Mouse (Mus musculus) adrenal gland, postnatal 14 days (tissue): ENCODE data around the gene Iars. TPM values are rescaled to one million over a fixed set of nuclear protein-coding genes. Genes with fewer than 3 reads are reported as not detected.

Source experiments
- DNase-seq: peaks from one replicate; pipeline ENCODE4 v3.0.0; 2021; ENCODE audit warnings: mixed read lengths
- long read RNA-seq, 2 experiments: library from polyadenylated mRNA; stranded (forward); transcript quantifications; one replicate each; pipeline ENCODE4 v2.0.0; 2021
- total RNA-seq: library from RNA; stranded (reverse); gene quantifications from 2 replicates; pipeline ENCODE4 v1.2.3, GENCODE M21; 2021

Gene Iars
- total RNA-seq: 74.4 and 80.8 TPM in 2 replicates
- long read RNA-seq, experiment 1, full-length matches to known transcripts: 25 of 38 reads
- long read RNA-seq, experiment 1, partial matches to known transcripts: 7 of 38 reads
- long read RNA-seq, experiment 1, other reads (novel, unspliced or antisense): 6 of 38 reads
- long read RNA-seq, experiment 2, full-length matches to known transcripts: 15 of 26 reads
- long read RNA-seq, experiment 2, partial matches to known transcripts: 6 of 26 reads
- long read RNA-seq, experiment 2, other reads (novel, unspliced or antisense): 5 of 26 reads

DNA sequence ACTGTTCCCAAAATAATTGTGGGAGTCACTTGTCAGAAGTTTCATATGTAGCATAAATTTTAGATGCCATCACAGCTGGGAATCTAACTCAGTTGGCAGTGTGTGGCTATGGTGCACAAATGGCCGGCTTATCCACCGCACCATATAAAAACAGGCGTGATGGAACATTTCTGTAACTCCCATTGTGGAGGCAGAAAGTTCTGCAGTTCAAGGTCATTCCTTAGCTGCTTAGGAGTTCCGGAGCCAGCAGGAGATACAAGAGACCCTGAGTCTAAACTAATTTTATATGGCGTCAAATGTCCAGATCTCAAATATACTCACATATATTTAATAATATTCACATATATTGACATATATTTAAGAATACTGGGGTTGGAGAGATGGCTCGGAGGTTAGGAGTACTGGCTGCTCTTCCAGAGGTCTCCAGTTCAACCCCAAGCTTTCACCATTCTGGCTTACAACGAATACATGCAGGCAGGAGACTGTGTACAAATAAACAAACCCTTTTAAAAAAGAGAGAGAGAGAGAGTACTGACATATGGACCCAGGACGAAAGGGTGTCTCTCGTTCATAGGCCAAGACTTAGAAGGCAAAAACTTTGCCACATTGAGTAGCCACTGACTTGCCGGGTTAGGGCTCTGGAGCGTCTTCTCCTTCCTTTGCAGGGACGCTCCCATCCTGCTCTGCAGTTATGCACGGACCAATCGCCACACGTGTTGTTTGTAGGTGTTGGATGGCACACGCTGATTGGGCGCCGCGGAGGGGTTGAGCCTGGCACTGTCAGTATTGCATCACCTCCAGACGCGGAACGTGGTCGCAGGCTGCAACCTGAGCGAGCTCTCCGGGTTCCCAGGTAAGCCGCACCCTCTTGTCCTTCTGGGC, at the start of gene Iars:
Iars (plus strand) TSS at position 750 of the 882 bp plus-strand sequence.
- DNase-seq: peak; percentile 99

DNA sequence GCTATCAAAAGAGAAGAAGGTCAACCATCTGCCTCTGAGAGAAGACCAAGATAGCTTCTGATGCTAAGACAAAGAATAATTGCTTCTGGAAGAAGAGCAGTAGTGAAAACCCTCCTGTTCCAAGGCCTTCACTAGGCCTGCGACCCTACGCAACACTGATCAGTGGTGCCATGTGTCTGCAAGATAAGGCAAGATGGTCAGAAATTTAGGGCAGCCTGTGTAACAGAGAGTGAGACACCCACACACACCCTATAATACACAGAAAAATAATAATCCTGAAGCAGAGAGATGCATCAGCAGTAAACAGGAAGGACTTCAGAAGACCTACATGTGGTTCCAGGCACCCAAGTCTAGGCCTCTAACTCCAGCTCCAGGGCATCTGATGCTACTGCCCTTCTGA, 41.9 kb upstream of the Iars start:
- no peak for DNase-seq

DNA sequence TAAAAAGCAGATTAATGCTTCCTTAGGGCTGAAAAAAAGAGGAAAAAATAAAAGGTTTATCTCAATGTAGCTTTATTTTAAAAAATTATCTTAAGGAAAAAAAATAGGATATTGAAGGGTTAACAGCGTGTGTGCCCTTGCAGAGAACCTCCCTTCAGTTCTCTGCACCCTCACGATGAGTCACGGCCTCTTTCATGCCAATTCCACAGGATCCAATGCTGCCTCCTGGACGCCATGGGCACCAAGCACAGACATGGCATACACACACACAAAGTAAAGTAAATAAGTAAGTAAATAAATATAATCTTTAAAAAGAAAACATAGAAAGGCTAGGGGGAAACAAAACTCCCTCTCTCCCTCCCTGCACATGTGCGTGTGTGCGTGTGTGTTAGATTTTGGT, 39.2 kb upstream of the Iars start:
- DNase-seq: peak; percentile 53

DNA sequence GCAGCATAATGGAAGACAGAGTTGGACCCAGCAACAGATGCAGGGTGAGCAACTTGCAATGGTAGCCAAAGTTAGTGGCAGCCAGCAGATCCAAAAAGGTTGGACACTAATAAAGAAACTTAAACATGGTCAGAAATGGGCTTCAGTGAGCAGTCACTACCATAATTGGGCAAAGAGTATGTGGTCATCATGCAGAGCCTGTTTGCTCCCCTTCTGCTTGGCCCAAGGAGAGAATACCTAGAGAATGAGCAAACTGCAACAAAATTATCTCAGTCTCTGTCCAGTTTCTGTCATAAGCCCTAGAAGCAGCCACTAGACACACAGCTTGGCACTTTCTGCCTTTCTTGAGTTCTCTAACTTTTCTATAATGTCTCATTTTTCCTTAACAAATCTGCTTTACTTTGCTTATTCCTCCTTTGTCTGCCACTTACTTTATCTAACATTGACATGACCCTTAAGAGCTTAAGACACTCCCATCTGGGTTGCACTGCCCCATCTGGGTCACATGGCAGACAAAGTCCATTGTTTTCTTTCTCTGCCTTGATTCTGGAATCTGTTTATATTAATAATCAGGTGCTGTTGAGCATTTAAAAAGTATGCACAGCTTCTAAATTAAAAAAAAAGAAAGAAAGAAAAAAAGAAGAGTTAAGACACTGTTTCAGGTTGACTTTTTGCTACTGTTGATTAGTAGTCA, 38.1 kb upstream of the Iars start:
- DNase-seq: no peak

DNA sequence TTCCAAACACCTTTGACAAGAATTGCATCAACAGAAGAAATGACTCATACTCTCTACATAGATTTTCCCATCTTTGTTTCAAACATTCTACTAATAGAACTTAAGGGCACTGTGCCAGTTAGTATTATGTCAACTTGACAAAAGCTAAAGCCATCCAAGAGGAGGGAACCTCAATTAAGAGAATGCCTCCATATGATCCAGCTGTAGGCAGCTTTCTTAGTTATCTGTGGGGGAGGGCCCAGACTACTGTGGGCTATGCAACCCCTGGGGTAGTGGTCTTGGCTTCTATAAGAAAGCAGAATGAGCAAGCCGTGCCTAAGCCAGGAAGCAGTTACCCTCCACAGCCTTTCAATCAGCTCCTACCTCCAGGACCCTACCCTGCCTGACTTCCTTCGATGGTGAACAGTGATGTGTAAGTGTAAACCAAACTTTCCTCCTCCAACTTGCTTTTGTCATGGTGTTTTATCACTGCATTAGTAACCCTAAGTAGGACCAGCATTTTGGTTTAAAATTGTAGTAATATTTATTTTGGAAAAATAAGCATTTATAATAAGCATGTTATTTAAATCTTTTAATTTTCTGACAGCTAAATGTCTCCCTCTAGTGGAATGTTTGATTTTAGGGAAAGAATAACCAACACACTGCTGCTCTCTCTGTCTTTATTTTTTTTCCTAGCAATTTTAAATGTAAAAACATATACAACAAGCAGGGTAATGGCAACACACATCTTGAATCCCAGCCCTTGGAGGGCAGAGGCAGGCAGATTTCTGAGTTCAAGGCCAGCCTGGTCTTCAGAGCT, 37.0 kb upstream of the Iars start:
- DNase-seq: no peak

DNA sequence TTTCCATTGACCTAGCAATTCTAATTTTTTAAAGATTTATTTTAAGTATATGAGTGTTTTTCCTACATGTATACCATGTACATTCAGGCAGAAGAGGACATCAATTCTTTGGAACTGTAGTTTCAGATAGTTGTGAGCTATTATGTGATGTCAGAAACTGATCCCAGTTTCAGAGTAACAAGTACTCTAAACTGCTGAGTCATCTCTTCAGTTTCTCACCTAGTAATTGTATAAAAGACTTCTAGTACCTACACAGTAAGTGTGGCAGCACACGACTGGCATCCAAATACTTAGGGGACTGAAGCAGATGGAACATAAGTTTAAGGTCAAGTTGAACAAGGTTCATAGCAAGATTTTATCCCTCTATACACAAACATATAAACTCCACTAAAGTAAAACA, 35.9 kb upstream of the Iars start:
- DNase-seq: no peak

DNA sequence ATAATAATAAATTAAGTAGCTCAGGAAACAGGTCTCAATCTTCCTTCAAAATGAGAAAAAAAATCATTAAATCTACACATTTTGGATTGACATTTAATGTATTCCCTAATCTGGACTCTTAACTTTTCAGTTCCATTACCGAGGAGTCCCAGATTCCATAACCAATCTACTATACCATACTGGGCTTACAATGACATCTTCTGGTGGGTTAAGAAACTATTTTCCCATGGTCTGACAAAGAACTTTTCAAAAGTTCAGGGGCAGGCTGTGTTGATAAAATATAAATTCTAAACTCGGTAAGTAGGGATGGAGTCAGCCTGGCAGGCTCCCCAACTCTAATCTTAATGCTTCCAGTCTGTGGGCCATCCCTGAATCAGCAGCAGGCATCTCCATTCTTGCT, 30.8 kb upstream of the Iars start:
- DNase-seq: no peak

DNA sequence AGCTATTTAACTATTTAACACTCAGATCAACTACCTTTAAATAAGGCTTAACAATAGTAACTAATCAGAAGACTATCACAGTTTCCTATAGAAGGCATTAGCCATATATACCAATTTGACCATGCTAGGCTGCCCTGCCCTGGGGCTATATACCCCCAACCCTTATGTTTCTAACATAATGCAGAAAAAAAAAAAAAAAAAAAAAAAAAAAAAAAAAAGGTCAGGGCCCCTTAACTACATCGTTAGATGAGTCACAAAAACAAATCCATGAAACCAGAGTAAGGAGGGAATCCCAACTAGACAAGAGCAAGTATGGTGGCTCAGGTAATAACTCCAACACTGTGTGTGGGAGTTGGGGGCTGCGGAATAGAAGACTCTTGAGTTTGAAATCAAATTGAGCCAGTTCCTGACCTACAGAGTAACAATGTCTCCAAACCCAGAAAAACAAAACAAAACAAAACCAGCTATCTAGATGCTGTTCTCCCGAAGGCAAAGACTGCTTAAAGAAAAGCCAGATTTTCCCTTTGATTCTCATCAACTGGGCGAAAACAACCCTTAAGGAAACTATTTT, 30.0 kb upstream of the Iars start:
- no peak for DNase-seq

DNA sequence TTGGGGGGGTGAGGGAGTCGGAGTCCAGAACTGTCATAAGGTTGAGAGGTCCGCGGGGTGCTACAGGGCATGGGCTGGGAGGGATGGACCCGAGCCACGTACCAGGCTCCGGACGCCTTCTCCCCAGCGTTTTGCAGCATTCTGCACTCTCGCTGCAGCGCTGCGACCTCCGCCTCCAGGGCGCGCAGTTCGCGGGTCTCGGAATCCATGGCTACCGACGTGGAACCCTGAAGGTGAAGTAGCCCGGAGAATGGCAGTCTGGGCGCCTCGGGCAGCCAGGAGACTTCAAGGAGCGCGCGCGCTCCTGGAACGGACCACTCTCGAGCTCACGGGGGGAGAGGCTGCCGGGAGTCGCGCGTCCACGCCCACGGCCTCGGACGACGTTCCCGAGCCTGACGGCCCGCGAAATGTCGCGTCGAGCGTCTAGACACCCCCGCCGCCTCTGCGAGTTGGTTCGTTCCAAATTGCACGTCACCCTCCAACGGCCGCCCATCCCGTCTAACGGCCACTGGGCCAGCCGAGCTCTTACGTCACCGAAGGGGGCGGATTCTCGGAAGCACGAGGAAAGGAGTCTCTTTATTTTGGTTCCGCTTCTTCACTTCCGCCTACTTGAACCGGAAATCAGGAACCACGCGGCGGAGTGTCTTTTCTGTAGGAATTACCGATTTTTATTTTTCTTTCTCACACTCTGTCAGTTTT, 29.3 kb upstream of the Iars start, which contains the start of the genes Cenpp and Nol8:
Cenpp (minus strand) TSS at position 305 of the 699 bp plus-strand sequence.
Nol8 (plus strand) TSS at position 598 of the 699 bp plus-strand sequence.
- DNase-seq: peak; percentile 100

DNA sequence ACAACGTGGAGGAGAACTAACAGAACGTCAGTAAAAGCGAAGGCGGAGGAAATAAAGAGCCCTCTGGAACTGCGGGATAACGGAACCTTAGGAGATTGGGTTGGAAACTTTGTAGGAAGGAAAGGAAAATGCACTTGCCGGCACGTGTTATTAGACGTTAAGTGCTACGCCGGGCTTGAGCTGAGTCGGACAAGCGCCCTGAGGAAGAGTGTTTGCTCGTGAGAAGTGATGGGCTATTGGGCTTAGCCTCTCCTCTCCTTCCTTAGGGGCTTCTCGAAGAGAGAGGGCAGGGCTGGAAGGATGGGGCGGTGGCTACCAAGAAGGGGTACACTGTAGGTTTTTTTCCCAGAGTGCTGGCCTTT, 28.7 kb upstream of the Iars start:
- DNase-seq: peak; percentile 64

DNA sequence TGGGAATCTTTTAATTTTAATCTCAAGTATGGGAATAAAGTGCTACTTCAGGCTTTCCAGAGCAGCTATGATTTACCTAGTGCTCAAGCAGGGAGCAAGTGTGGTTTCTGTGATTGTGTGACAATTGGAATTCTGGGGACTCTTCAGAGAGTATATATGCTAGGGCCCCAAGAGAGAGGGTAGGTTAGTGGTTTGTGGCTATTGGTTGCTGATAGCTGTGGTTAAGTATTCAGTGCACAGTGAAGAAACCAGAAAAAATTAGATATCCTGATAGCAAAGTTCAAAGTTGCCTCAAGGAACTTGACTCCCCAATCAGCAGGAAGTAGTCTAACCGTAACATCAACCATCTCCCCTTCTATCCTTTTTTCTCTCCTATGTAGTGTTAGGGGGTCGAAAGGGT, 4.1 kb upstream of the Iars start:
- no peak for DNase-seq

DNA sequence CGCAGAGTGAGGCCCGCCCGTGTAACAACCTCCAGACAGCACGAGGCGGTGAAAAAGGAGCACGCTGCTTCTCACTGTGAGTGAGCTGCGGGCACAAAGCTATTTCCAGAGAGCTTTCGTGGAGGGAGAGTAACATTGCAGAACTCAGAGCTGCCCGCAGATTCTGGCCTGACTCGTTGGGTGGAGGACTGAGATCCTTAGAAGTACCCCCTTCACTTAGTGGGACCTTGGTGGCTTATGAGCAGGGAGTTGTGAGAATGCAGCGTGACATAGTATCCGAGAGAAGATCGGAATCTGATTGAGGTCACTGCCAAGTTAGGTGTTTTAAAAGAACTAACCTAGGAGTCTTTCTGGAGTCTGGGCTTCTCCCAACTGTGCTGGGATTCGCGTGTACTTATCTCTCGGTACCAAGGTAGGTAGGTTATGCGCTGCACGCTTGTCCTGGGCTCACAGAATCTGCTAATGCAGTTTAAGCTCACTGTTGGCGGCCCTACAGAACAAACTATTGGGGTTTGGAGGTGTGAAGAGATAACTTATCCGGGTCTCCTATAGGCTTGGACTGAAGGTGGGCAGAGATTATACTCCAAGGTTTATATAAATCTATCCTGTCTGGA, 440 bp downstream of the Iars start:
- DNase-seq: peak; percentile 15

DNA sequence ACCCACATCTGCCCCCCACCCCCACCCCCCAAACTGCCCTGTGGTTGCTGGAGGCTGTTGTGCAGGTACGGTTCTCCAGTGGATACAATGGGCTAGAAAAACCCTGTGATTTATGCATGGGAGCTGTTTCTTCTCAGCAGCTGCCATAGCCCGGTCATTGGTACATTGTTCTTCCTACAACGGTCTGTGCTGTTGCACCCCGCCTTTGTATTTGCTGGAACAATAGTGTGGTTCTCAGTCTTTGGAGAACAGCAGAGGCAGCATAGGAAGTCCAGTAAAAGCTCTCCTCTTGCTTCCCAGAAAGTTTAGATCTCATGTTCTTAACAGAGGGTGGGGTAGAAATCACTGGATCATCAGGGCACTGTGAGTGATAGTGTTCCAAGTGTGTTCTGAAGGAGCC, 2.4 kb downstream of the Iars start:
- no peak for DNase-seq

DNA sequence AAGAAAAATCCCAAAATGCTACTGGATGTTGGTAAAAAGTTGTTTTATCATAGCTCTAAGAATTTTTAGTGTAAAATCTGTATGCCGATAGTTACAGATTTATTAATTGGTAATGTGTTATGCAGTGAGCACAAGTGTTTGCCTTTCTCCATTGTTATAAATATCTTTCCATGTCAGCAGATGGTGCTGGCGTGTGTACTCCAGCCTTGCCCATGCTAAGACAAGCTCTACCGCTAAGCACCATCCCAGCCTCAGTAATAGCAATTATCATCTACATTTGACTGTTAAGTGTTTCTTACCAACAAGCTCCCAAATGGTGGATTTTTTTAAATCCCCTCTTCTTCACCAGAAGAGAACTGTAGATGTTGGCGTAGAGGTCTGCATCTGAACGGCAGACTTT, 9.2 kb downstream of the Iars start:
- DNase-seq: no peak

DNA sequence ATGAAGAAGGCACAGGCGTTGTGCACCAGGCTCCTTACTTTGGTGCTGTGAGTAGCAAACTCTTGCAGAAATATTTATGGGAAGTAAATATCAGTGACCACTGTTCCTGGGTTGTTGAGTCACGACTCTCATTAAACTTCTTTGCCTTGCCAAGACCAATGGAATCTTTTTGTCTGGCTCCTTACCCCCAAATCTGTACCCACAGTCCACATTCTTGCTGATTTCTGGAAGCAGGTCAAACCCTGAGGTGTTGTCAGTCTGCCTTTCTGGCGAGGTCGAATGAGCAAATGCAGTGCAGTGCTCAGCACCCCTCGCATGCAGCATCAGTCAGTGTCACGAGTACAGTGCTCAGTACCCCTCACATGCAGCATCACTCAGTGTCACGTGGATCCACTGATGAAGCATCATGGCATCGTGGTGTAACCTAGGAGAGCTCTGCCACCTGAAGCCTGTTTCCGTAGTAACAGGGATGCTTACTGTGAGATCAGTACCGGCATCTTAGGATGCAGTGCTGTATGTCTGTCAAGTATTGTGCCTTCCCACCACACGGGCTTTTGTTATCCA, 21.4 kb downstream of the Iars start:
- DNase-seq: no peak

DNA sequence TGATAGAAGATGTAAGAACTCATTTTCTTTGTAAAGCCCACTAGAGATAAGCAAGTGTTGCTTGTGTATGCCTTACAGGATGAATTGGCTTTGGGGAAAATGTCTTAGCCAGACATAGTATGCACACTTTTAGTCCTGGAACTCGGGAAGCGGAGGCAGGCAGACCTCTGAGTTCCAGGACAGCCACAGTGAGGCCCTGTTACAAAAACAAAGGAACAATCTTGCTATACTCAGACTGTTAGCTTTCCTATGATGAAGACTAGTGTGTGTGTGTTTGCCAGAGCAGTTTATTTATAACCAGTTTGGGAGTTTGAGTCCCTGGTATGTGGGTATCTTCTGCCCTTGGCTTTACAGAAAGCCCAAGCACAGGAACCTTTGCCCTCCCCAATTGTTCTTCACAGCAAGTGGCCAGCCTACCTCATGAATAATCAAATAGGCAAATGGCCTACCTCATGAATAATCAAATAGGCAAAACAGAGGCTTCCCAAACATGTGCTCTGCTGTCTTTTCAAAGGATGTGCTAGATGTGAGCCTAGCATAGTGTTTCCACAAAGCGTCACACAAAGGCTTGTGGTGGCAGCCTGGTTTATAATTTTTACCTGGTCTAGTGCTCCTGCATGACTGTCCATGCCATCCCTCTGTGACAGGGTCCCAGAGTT, 24.3 kb downstream of the Iars start:
- DNase-seq: no peak

DNA sequence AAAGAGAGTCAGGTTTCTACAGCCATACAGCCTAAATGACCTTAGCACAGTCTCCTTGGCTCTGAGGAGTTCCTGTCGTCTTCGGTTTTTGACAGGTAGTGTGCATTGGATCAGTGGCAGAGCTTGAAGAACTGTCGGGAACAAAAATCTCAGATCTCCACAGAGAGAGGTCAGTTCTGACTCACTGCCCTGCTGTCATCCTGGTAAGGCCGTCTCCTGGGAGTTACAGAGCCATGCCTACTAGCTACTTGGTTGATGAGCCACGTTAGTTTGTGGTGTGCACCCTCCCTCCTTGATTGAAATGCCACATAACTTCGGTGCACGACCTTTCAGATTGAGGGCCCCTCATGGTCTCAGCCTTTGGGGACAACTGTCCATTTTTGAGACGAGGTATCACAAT, 26.4 kb downstream of the Iars start:
- DNase-seq: peak; percentile 40

DNA sequence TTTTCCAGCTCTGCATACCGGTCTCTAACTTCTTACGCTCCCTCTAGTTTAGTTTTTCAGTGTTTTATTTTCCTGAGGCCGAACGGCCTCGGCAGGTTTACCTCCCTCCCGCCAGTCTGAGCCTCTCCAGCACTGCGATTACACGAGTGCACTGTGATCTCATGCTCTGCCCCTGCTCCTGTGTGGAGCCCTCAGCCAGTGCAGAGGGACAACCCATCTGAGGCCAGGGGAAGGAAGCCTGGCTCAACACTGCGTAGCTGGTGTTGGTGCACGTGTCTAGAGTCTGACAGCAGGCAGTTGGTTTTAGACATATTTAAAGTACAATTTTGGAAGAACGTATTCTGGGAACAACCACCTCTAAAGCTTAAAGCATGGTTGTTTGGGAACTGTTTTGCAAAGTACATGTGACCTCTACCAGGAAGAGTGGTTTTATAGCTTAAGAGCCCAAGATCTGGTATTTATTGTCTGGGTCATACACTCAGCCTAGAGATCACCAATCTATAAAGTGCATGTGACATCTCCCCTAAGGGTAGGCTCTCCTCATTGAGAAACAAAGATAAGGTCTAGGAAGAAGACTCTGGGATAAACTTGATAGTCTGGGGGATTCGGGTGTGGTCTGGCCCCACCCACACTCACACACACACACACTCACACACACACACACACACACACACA, 30.3 kb downstream of the Iars start:
- DNase-seq: no peak

DNA sequence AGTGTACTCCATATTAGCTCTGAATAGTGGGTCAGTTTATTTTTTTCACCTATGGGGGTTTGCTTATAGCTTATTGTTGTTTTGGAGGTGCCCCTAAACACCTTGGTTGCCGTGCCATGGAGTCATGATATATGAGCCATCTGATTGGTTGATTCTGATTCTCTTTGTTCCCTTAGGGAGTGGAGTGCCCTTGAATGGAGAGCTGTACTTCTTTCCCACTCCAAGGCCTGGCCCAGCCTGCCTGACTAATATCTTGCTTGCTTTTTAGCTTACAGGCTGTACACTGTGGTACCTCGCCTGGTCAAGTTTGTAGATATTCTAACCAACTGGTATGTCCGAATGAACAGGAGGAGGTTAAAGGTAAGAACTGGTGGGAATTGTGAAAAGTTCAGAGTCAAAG, 37.4 kb downstream of the Iars start:
- no peak for DNase-seq
